Mouse (Mus musculus): ENCODE data around the gene 1700088E04Rik.

DNA sequence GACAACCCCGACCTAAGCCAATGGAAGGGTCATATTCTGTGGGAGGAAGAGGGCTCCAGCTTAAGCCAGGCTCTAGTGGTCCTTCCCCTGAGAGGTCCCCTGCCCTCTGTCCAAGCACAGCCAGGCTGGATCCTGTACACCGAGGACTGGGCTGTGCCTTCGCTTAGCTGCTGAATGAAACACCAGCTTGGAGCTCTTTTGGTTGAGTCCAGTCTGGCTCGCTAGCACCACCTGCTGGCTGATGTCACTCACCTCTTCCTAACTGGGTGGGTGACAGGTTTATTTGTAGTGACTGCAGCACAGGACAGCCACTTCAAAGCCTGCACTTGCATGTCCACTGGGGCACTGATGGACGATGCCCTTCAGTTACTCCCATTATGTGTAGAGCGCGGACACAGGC lies 7.5 kb upstream of the 1700088E04Rik start:
- peak; percentile 99 for TF ChIP-seq CTCF (IDR thresholded peaks at IDR 0.05; ENCODE audit: low read depth)
- TF ChIP-seq EP300 (IDR thresholded peaks at IDR 0.05; ENCODE audit: low read depth): no peak
